In the genomic region with DNA sequence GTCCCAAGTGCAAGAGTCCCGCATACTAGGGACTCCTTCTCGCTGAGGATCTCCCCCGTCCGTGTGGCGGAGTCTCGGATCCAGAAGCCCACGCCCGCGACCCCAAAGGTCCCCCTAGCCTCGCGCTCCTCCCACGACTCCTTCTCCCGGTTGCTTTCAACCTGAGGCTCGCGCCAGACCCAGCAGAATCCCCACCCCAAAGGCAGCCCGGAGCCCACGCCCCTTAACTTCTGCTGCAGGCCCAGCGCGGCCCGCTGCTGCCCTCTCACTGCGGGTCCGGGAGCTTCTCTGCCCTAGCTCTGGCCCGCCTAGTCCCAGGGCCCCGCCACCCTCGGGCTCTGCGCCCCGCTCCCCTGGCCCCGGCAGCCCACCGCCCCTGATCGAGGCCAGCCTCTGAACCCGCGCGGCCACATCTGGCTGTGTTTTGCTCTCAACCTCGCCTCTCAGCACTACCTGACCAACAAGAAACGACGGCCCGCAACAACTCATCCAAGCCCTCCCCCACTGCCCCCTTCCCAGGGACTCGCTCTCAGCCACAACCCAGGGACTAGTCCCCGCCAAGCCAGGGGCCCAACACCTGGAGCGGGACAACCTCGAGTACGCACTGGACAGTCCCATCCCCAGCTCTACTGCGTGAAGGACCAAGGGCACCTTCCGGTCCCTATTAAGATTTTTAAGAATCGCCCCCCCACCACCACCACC, we compare ENCODE assay signal across 8 mouse cellular contexts. TPM values are rescaled to one million over a fixed set of nuclear protein-coding genes. Genes with fewer than 3 reads are reported as not detected.
DNase-seq lines count a peak whose midpoint lies in the region; ATAC-seq and TF ChIP-seq lines count a peak whose summit lies in the region.

No protein-coding gene starts in this region.

- peak overlapping the region; percentile 80 for H3K4me3 ChIP-seq in ES-Bruce4 (ENCODE audit: low read depth, low read length)
- H3K4me3 ChIP-seq in forebrain, embryonic 16.5 days (replicated peaks; ENCODE audit: low read length), result peak overlapping the region; percentile 93
- H3K4me3 ChIP-seq in lung, postnatal 0 days (ENCODE audit: low read depth, low read length), result peak overlapping the region; percentile 91

- H3K36me3 ChIP-seq in ES-Bruce4 (ENCODE audit: control insufficient read depth, insufficient read depth, low read length, poor library complexity, severe bottlenecking), result no peaks in the 10 kb centered on the region
- no peaks in the 10 kb centered on the region for H3K36me3 ChIP-seq in forebrain, embryonic 16.5 days (ENCODE audit: control insufficient read depth, insufficient read depth)
- H3K36me3 ChIP-seq in lung, postnatal 0 days (ENCODE audit: insufficient read depth, low read length), result no peaks in the 10 kb centered on the region

- H3K4me1 ChIP-seq in ES-Bruce4 (ENCODE audit: control insufficient read depth, insufficient read depth, low read length), result no peaks in the 10 kb centered on the region
- H3K4me1 ChIP-seq in forebrain, embryonic 16.5 days (replicated peaks; ENCODE audit: control insufficient read depth, insufficient read depth, low read length), result peaks cover 34% of the 10 kb centered on the region
- H3K4me1 ChIP-seq in lung, postnatal 0 days (ENCODE audit: insufficient read depth, low read depth, low read length), result no peaks in the 10 kb centered on the region; the same call in 1 of the 2 replicates

- H3K27ac ChIP-seq in ES-Bruce4 (ENCODE audit: insufficient read depth, low read length), result no peak overlapping the region
- peak overlapping the region; percentile 99 for H3K27ac ChIP-seq in forebrain, embryonic 16.5 days (ENCODE audit: low read length)
- peak overlapping the region; percentile 95 for H3K27ac ChIP-seq in lung, postnatal 0 days (ENCODE audit: low read length)

- no peak for TF ChIP-seq POLR2A in ES-Bruce4 (IDR thresholded peaks at IDR 0.05; ENCODE audit: insufficient read depth, low read length)

- DNase-seq in cerebellum, adult 18-20 months, result peak; percentile 16 to 38
- DNase-seq in heart, postnatal 25 days (ENCODE audit: low spot score), result peak; percentile 72
- DNase-seq in layer of hippocampus, adult 9-11 months, result peak; percentile 28
- DNase-seq in lung, postnatal 0 days (ENCODE audit: low spot score), result peak; percentile 94
- DNase-seq in ovary, adult 18-20 months (ENCODE audit: low spot score), result peak; percentile 73
- DNase-seq in thymus, postnatal 25 days, result peak; percentile 17

- under 1% methylated on average over 45 of the region's 45 CpGs for WGBS in forebrain, embryonic 16.5 days
- under 1% methylated on average over 40 of the region's 45 CpGs for WGBS in lung, postnatal 0 days

- H3K9me3 ChIP-seq in ES-Bruce4 (replicated peaks; ENCODE audit: control insufficient read depth, insufficient read depth, low read length, poor library complexity, severe bottlenecking), result no peaks in the 10 kb centered on the region
- H3K9me3 ChIP-seq in forebrain, embryonic 16.5 days (ENCODE audit: control insufficient read depth, low read length), result no peaks in the 10 kb centered on the region
- H3K9me3 ChIP-seq in lung, postnatal 0 days (ENCODE audit: low read length), result no peaks in the 10 kb centered on the region

- peak; percentile 66 for ATAC-seq in forebrain, embryonic 16.5 days
- peak; percentile 58 for ATAC-seq in lung, postnatal 0 days

- no peak for TF ChIP-seq EP300 in ES-Bruce4 (IDR thresholded peaks at IDR 0.05; ENCODE audit: insufficient read depth, low read depth, low read length)
- TF ChIP-seq EP300 in lung, postnatal 0 days (IDR thresholded peaks at IDR 0.05), result no peak

- H3K4me2 ChIP-seq in forebrain, embryonic 16.5 days (ENCODE audit: low read length), result peak overlapping the region; percentile 89
- peak overlapping the region; percentile 87 for H3K4me2 ChIP-seq in lung, postnatal 0 days (replicated peaks; ENCODE audit: low read depth, low read length)

- peak; percentile 54 for TF ChIP-seq CTCF in ES-Bruce4 (IDR thresholded peaks at IDR 0.05; ENCODE audit: low read depth, low read length)
- TF ChIP-seq CTCF in lung, postnatal 0 days (IDR thresholded peaks at IDR 0.05), result peak; percentile 85

- intact Hi-C loops in heart, postnatal 25 days (cut with DNase I), result loop anchor here (2.0 to 10.0 kb wide), 6 partner anchors 79 to 645 kb away; no protein-coding TSS in a partner anchor

- H3K9ac ChIP-seq in ES-Bruce4 (ENCODE audit: low read depth, poor library complexity, severe bottlenecking), result peak overlapping the region; percentile 80
- peak overlapping the region; percentile 97 for H3K9ac ChIP-seq in forebrain, embryonic 16.5 days (replicated peaks; ENCODE audit: low read depth, low read length)
- H3K9ac ChIP-seq in lung, postnatal 0 days (replicated peaks; ENCODE audit: low read depth), result peak overlapping the region; percentile 82

- no peaks in the 10 kb centered on the region for H3K27me3 ChIP-seq in ES-Bruce4 (ENCODE audit: control insufficient read depth, insufficient read depth, low read length, poor library complexity, severe bottlenecking)
- H3K27me3 ChIP-seq in forebrain, embryonic 16.5 days (replicated peaks; ENCODE audit: control insufficient read depth, insufficient read depth, low read length), result no peaks in the 10 kb centered on the region
- no peaks in the 10 kb centered on the region for H3K27me3 ChIP-seq in lung, postnatal 0 days (replicated peaks; ENCODE audit: insufficient read depth, low read length)

RNA-seq across cellular contexts. Expression of a gene that starts 2.6 kb away (rescaled TPM):
- 133 and 144 TPM in 2 replicates for polyA plus RNA-seq in ES-Bruce4 (2011; ENCODE audit: insufficient read depth, insufficient read length, low read depth, missing spikeins)
- polyA plus RNA-seq in forebrain, embryonic 16.5 days (2015; fragmentation: Nextera tagmentation; extraction: Ambion mirVana), result 132 and 139 TPM in 2 replicates
- total RNA-seq in heart, postnatal 25 days (2021), result 10 to 100 TPM; 57.2 to 57.6 TPM
- 46.3 and 56.4 TPM in 2 replicates for polyA plus RNA-seq in lung, postnatal 0 days (2015; fragmentation: Nextera tagmentation; extraction: Ambion mirVana)

Comparison
In these comparisons a context has a peak if more than half of its experiments do, and no peak if none do; other contexts are left out.
1. DNase-seq: peak in every context shown above with its lines; median percentile 94 in lung, postnatal 0 days; 73 in ovary, adult 18-20 months; 72 in heart, postnatal 25 days; 28 in layer of hippocampus, adult 9-11 months; 27 in cerebellum, adult 18-20 months; 17 in thymus, postnatal 25 days.